Mouse (Mus musculus) urinary bladder, postnatal 4 days (tissue): ENCODE measurements at regions not wholly inside any gene's neighbourhood (a gene's known extent, or its start where the extent isn't known, plus 50 kb on each side); places are given as distances from the start of the nearest gene placed in this dataset.

Experiments used
- DNase-seq, 2 experiments: peaks; one replicate each; pipeline ENCODE4 v3.0.0; 2021 to 2022; ENCODE audit warnings: low spot score in 2 of 2

DNA sequence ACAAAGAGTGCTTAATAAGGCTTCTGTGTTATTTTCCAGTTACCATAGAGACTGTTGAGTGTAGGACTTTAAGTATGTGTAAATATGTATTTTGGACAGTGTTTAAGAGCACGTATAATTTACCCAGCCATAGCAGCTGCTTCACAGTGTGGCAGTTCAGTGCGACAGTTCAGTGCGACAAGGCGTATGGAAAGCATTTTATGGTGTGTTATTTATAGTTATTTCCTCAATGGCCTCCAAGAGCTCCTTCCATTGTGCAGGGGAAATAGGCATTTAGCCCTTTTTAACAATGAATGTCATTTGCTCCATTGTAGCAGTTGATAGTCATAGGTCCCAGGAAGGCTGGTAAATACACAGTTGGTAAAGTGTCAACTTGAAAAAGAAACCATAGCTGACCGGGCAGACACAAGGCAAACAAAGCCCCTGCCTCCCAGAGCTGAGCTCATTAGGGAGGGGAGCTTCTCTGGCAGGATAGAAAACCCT is 275.1 kb upstream of the Dynlrb2 start:
- DNase-seq = no peak

DNA sequence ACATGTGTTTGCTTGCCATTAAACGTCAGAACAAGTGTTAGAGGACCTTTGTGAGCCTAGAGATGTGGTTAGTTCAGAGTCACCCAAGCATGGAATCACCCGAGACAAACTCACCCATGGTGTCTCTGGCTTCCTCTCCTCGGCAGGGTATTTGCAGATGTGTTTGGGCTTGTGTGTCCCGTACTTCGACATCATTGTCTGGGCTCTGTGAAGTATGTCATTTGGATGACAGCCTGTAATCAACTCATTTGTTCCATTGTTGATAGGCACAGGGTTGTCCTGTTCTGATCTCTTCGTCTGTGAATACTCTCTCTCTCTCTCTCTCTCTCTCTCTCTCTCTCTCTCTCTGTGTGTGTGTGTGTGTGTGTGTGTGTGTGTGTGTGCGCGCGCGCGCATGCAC is 277.8 kb upstream of the Dynlrb2 start:
- DNase-seq = no peak

DNA sequence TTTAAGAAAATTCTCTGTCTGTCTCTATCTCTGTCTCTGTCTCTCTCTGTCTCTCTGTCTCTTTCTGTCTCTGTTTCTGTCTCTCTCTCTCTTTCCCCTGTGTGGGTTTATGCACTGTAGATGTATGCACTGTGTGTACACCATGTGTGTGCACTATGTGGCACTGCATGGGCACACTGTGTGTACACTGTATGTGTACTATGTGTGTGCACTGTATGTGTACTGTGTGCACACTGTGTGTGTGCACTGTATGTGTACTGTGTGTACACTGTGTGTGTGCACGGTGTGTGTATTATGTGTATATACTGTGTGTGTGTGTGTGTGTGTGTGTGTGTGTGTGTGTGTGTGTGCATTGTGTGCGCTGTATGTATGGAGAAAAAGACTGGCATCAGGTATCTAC is 281.5 kb upstream of the Dynlrb2 start:
- no peak for DNase-seq

DNA sequence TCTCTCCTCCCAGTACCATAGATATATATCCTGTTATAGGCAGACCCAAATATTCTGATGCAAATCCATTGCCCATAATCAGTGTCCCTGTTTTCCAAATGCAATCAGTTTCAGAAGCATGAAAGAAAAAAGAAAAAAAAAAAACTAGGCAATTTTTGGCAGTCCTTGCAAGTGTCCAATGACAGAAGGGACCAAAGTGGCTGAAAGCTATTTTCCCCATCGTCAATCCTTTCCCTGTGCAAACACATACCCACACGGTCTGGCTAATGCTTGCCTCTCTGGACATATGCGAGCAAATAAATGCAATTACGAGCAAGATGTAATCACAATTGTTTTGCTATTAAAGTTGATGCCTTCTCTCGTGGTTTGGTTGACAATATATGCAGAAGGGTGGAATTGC is 288.9 kb upstream of the Dynlrb2 start:
- DNase-seq = no peak

DNA sequence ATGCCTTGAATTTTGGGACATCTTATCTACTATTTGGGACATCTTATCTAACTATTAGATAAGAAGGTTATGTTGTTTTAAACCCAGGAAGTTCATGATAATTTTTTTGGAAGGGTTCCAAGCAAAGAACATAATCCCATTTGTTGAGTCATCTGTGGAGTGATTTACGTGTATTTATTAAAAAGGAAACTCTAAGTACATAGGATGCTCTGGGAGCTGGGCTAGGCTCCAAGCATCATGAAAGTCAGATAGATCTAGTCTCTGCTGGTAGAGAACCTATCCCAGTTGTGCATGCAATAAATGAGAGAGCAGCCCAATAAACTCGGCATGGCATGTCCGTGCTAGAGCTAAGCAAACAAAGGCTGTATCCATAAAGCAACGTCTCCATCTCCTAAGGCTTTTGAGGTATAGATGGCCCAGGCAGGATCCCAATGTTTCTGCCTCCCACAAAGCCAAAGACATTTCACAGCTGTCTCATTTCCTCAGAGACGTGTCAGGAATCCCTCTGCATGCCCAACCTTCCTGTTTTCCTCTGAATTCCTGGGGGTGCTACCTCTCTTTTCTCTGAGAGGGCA is 289.4 kb upstream of the Dynlrb2 start:
- DNase-seq = no peak

DNA sequence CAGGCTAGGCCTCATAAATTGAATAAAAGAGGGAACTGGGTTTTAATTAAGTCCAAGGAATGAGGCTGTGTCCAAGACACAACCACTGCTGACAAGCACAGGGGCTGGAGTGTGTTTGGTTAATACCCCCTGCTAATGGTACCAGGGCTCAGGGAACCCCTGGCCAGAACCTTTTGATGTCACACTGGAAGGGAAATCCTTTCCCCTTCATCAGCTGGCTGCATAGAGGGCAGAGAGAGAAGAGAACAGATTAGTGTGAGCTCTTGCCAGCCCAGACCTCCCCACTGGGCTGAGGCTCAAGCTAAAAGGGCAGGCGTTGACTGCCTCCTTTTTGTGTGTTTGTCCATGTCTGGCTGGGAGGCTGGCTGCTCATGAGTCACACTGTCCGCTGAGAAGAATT is 301.1 kb upstream of the Dynlrb2 start:
- no peak for DNase-seq

DNA sequence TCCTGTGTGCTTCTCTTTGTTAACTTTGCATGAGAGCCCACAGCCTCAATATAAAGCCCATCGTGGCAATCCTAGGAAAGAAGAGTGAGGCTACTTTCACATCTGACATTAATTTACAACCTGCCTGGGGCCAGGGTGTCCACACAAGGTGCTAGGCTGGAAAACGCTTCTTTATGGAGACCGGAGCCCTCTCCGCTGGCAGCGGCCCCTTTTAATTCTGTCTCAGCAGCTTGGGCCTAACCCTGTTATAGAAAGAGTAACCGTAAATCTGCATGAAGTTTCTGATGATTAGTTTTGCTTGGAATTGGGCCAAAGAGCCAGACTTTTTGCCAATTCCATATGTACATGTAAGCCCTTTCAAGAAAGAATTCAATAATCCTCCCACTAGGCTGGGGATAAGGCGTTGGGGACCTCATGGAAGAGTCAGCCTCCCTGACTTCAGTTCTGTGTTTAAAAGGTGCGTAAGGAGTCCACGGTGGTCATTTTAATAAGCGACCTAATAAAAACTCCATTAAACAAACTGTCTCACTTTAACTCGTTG is 304.2 kb upstream of the Dynlrb2 start:
- no peak for DNase-seq

DNA sequence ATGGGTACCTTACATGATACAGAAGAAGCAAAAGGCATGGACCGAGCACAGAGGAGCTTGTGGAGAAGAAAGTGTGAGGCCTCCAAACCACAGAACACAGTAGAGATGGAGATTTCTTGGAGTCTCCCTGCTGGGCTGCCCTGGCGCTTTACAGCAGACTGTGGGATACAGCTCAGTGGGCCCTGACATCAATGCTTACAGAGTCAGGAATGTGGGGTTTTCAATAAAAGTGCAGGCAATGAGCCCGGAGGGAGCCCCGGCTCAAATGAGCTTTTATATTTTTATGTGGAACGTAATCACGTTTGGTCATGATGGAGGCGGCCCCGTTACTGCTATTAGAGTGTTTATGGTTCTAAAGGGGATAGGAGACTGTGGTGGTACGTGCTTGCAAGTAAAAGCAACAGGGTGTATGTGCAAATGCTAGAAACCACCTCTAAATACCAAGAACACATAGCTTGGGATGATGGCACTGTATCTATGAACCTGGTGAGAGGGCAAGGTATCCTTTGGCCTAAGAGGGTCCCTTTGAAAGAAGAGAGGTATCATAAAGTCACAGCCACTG is 308.1 kb upstream of the Dynlrb2 start:
- DNase-seq = no peak

DNA sequence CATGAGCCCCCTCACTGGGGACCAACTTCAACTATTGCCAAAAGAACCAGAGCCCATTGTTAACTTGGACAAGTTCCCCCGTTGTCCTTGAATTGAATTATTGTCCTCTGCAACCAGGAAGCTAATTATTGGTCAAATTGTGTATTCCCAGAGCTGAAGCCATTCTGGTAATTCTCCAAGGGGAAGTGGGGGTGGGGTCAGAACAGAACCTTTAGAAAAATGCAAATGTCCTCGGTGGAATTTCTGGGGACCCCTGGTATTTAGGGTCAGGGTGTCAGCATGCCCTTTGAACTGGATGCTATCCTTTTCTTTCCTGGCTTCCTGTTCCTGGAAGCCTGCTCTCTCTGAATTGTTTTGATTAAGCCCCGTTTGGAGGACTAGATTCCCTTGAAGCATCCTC is 312.7 kb upstream of the Dynlrb2 start:
- DNase-seq = no peak

DNA sequence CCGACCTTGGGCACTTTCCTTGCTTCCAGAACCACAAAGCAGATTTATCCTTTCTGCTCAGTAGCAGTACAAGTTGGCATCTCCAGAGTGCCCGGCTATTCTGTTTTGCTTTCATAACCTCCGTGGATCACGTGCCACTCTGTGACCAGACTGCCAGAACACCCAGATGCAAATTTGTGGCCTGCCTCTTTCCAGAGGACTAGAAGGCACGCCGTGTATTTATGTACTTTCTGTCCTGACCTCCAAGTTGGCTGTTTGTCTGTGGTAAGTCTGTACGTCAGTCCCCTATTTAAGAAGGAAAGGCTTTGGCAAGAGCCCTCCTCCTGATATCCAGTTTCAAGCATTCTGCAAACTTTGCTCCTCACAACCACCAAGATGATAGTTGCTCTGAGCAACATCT is 319.6 kb upstream of the Dynlrb2 start:
- no peak for DNase-seq

DNA sequence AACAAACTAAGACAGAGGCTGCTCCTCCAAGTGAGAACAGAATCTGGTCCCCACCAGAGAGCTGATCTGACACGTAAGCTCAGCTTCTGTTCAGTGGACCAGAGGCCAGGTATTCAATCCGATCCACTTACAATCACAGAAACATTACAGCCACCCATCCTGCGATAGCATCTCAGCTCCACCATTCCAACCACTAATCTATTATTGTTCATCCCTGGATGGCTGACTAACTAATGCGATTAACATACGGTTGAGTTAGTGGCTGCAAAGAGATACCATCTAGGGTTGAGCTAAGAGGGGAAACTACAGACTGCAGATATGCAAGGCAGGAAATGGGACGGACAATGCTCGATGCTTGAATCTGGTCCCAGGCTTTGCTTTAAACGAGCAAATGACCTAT is 320.5 kb upstream of the Dynlrb2 start:
- DNase-seq = no peak

DNA sequence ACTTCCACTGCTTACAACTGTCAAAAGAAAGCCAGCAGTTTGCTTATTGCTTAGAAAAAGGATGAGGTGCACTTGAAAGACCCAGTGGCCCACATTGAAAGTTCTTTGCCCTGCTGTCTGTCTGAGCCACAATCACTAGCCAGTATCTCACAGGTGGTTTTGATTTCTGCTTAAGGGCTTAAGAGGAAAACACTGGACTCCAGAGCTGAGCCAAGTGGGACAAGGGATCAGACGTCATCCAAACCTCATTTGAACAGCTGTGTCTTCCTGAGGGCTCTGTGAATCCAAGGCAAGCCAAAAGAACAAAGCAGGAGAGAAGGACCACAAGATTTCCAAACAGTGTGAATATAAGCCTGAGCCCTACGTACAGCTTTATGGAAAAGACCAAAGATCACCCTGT is 326.8 kb upstream of the Dynlrb2 start:
- no peak for DNase-seq

DNA sequence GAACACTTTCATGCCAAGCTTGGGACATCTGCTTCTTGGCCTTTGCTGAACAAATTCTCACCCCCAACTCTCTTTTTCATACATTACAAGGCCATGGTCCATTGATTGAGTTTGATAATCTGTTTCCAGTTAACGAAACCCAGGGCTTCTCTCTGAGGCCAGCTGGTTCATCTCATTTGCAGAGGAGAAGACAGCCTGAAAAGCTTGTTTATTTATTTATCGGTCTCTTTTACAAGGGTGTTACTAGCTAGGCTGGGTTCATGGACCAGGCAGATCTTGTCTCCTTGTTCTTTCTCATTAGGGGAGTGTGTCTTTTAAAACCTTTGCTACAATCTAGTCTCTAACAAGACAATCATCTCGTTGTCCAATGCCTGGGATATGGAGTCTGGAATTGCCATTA is 329.9 kb upstream of the Dynlrb2 start:
- DNase-seq = no peak

DNA sequence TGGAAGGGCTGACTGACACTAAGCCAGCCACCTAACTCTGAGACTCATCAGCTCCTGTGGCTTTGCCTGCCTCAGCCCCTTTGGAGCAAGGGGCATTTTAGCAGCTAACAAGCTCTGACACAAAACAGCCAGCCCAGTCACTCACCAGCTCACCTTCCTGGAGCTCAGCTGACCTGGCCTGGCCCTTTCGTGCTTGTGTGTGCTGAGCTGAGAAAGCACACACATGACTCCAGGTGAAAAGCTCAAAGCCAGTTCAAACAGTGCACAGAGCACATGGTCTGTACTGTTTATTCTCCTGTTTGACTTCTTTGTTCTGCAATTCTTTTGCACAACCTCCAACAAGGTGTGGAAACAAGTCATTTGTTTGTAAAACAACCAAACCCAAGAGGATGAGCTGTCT is 330.8 kb upstream of the Dynlrb2 start:
- no peak for DNase-seq

DNA sequence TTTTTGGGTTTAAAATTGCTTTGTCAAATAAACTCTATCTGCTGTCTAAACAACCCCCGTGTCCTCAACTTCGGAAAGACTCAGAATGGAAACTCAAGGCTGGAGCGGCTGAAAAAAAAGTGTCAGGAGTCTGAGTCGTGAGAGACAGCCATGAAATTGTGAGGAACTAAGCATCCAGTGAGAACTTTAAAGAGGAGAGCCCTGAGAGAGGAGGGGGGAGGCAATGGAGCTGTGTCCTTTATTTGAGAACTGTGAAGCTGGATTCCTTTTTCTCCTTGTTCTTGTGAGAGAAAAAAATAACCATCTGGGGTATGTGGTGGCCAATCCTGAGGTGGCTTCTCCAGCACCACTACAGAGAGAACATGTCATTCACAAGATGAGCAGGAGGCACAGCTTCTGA is 336.9 kb upstream of the Dynlrb2 start:
- DNase-seq = no peak

DNA sequence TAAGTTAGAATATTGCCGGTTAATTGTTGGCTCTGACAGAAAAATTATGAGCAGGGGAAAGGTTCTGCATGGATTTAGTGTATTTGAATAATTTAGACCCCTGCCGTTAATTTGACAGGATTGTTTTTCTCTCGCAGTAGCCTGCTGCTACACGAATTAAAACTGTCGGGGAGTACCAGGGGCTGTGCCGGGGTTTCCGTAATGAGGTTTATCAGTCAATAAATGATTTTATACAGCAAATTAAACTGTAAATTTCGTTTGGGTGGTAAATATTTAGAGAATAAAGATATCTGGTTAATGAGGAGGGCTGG is 339.8 kb upstream of the Dynlrb2 start:
- DNase-seq = no peak

DNA sequence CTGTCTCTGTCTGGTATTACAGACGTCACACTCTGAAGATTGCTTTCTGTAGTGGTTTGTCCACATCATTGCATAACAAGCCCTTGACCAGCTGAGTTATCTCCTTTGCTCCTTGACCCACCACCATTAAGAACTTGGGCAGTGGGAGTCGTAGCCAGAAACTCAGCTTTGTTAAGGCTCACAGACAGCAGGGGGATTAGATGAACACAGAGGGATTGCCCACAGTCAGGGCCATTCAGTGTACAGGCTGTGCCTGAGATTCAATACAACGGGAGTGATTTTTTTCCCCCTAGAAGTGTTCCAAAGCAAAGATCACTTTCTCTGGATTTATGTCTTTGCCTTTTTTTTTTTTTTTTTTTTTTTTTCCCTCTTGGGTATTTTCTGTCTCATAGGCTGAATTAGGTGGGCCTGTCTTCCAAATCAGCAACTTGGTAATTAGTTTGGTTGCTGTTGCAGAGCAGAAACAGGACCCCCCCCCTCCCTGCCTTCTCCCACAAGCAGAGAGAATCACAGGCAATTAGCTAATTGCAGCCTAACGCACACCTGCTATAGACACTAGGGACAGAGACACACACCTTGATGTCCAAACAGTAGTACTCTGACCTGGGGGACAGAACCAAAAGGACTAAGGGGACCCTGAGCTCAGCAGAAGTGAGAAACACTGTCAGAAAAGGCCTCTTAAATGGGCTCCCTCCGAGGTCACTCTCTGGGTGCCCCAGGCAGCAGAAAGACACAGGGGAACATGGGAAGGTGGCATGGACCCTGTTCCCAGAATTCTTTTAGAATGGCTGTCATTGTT is 340.4 kb upstream of the Dynlrb2 start:
- no peak for DNase-seq

DNA sequence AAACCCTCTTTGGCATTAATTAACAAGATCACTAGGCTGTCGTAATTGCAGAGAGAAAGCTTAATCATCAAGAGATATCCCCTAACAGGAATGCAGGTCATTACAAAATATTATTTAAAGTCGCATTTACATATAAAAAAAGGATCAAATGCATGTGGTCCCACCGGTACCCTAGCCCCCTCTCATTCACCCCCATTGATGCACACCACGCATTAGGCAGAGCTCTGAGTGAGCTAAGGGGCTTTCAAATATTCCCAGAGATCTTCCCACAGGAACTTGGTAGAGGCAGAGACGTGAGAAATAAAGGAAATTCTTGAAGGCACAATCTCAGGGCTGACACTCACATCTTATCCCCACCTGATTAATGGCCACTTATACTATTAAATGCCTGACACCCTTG is 343.8 kb upstream of the Dynlrb2 start:
- DNase-seq = no peak

DNA sequence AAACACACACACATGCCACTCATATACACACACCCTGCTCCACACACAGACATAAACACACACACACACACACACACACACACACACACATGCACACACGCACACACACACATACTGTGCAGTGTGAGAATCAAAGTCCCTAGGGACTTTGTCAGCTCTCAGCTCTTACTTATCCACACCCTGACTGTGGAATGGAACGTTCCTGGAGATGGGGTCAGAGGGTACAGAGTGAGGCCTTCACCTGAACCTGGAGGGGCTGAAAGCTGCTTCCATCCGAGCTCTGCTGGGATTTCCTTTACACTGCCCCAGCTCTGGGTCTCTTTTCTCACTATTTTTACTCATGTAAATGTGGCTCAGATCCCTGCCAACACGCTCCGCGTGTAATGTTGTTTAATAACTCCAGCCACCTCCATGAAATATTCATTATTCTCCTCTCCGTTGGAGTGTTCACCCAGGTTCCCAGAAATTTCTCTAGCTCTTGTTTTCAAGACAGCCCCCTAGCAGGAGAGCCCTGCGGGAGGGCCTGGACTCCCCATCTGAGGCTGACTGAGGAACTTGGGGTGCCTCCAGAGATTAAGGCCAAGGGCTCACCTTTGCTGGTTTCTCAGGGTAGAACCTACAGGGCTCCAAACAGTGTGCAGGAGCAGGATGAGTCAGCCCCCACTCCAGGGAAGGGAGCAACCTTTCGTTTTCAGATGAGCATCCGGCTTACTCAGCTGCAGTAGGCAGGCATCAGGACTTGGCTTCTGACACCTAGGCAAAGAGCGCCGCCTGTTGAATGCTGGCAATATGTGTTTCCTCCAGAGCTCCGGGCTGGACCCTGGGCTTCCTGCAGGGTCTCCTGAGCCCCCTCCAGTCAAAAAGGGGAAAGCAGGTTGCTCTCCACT is 360.8 kb upstream of the Dynlrb2 start:
- DNase-seq = peak; percentile 28 to 63

DNA sequence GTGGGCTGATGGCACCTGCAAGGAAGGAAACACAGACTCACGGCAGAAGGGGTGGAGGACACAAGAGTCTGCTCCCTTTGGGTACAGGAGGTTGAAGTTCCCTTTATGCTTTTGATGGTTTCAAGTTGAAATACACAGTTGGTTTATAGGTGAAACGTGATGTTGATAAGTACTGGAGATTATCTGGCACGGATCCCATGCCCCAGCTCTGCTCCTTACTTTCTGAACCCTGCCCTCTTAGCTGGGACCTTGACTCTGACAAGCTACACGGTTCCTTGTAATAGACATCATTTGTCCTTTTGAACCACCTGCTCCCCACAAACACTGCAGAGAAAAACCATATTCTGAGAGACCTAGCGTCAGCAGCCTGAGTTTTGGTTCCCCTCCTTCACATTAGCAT is 363.4 kb upstream of the Dynlrb2 start:
- no peak for DNase-seq

DNA sequence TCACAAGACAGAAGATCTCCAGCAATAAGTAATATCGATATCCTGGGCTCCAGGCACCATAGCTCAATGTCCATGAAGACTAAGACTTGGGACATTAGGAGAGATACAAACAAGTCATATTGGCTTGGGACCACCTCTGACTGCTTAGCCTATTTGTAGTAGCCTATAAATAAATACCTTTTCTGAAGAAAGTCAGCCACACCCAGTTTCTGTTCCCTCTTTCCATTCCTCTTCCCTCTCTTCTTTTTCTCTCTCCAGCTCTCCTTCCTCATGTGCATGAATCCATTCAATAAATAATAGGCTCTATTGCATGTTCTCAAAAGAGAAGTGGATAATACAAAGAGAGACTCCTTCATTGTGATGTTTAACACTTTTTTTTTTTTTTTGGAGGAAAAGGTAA is 364.8 kb upstream of the Dynlrb2 start:
- no peak for DNase-seq

DNA sequence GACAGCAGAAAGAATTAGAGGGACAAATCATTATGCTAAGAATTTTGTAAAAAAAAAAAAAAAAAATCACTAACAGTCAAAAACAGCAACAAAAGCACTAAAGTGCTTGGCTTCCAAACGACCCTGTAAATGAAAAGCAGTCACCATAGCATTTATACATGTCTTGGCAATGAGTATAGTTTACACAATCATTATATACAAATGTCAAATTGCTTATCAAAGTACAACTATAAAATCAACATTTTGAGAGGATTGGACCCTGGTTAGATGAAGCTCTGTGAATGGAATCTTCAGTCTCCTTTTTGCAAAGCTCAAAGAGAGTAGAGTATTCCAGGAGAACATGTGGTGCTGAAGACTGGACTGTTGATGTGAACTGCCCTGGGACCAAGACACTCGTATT is 367.0 kb upstream of the Dynlrb2 start:
- no peak for DNase-seq
